Mouse (Mus musculus) brain, embryonic 14.5 days (tissue): ENCODE measurements at regions not wholly inside any gene's neighbourhood (a gene's known extent, or its start where the extent isn't known, plus 50 kb on each side); places are given as distances from the start of the nearest gene placed in this dataset.
"Not testable (repeated sequence)": the region's sequence is repeated elsewhere in the genome, so short reads cannot be mapped to it uniquely, and the experiment has no call there.

ENCODE experiments used
- DNase-seq: peaks from one replicate; pipeline ENCODE4 v3.0.0-alpha.2; 2011; ENCODE audit warnings: low read depth
- CTCF ChIP-seq: fragments of 200-500 bp; IDR thresholded peaks from 2 replicates; pipeline ENCODE4 v1.5.1; 2012; ENCODE audit warnings: inconsistent platforms, mild to moderate bottlenecking, moderate library complexity, borderline replicate concordance; ENCODE audit not compliant: insufficient read depth, insufficient read length; ENCODE audit errors: extremely low read depth
- POLR2A ChIP-seq: fragments of 200-500 bp; IDR thresholded peaks from 2 replicates; pipeline ENCODE4 v1.6.1; 2012; ENCODE audit warnings: mild to moderate bottlenecking, inconsistent platforms, borderline replicate concordance; ENCODE audit not compliant: poor library complexity, insufficient read depth, insufficient read length, severe bottlenecking; ENCODE audit errors: extremely low read depth

DNA sequence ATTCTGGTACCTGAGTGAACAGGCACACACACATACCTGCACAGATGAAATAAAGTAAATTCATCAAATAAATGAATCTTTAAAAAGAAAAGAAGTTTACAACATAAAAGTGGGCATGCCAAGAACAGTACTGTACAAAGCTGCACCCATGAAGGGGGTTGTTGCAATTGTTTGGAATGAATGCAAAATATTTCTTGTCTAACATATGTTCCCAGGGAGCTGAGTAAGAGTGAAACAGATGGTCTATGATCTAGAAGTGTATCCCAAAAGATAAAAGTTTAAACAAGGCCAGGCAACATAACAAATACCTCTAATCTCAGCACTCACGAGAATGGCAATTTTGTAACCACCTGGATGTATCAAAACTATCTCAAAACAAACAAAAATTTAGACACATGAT is 1685.5 kb upstream of the Dsel start:
- no peak for TF ChIP-seq POLR2A
- DNase-seq = no peak

GRCm38 (mm10) chr1:113539981-113540380 is 1675.3 kb upstream of the Dsel start:
- no peak for DNase-seq
- TF ChIP-seq POLR2A = no peak
- TF ChIP-seq CTCF = no peak

DNA sequence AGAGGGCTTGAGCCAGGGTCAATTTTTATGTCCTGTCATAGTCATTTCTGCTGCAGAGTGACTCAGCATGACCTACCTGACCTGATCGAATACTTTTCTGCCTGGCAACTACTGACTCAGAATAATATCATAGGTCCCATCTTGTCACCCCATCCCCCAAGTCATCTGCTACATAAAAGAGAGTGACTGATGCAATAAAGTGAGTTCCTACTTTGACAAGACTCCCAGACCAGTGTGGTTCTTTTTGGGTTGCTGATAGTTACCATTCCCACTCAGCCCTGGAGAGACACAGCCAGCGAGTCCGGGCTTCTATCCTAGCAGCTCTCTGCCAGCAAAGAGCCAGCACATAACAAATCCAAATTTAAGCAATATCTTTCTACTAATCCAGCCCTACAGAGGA is 1665.8 kb upstream of the Dsel start:
- no peak for DNase-seq
- TF ChIP-seq POLR2A = no peak
- TF ChIP-seq CTCF = no peak

GRCm38 (mm10) chr1:113495987-113496386 is 1631.3 kb upstream of the Dsel start:
- no peak for DNase-seq

DNA sequence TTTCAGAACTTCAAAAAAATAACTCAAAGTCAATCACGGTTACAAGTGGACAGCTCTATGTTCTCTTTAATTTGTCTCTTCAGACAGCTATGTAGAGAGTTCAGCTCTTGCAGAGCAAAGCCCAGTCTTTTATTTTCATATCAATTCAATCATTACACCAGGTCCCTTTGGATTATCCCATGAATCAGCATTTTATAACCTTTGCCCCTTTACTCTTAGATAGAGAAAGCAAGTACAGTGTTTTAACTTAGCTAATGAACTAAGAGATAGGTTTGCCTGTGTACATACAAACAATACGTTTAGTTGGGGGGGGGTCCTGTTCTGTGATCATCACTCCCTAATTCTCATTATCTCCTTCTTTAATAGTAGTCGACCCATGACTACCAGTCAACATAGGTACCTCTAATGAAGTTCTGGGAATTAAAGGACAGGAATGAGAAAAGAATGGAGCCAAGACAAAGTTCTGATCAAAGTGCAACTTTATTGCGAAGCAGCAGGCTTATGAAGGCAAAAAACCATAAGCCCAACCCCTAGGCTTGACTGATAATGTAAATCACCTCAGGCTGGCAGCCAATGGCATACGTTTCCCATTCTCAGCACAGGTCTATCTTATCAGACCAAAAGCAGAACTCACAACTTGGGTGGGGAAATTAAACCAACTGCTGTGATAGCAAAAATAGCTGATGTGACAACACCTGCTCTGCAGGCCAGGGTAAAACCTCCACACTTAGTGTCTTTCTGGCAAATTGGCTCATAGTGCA is 1625.7 kb upstream of the Dsel start:
- TF ChIP-seq CTCF (no peak), POLR2A (no peak)

More at GRCm38 (mm10) chr1:113495987-113496386, 1631.3 kb upstream of the Dsel start:
- no peak for TF ChIP-seq POLR2A
- no peak for TF ChIP-seq CTCF

DNA sequence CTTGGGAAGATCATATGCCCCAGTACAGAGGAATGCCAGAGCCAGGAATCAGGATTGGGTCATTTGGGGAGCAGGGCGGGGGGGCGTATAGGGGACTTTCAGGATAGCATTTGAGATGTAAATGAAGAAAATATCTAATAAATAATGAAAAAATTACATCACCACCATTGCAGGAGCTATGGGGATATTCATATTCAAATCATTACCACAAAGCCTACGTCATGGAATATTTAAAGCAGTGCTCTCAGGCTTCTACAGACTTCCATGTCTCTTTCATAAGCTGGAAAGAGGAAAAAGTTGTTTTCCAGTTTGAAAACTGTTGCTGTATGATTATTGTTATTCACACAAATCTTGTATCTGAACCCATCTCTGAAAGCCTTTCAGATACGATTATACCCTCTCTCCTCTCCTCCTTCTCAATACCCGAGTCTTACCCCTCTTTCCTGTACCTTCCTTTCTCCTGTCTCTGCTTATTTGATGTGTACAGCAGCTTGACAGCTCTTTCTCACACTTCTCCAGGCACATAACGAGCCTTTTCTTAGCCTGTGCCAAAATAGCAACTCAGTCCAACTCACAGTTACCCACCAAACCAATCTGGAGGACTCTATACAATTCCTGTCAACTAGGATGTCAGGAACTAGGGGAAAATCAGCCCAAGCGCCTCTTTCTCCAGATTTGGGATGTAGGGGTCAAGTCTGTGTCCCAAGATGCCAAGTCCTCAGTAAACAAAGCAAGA is 1592.0 kb upstream of the Dsel start:
- TF ChIP-seq POLR2A (no peak), CTCF (no peak)
- DNase-seq = peak; percentile 62

More for the DNA sequence above, 1625.7 kb upstream of the Dsel start:
- no peak for DNase-seq

DNA sequence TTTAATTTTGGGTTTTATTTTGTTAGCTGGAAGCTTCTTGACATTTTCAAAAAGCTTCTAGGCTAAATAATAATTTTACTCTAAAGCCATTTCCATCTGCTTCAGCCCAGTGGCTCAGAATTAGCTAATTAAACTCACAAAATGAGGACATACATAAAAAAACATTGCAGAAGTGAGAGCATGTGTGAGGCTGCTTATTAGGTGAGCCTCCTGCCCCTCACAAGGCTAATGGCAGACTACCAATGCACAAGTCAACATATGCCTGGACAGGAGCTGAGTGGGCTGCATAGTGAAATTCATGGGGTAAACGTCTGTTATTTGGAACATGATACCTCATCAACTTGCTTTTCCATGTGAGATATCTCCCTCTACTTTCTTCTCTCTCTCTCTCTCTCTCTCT is 1569.0 kb upstream of the Dsel start:
- TF ChIP-seq CTCF = no peak
- no peak for TF ChIP-seq POLR2A
- peak; percentile 44 for DNase-seq

- TF ChIP-seq POLR2A (no peak), CTCF (no peak)
- DNase-seq = peak; percentile 48
These were observed 1566.5 kb upstream of the Dsel start for GRCm38 (mm10) chr1:113431266-113431665.

DNA sequence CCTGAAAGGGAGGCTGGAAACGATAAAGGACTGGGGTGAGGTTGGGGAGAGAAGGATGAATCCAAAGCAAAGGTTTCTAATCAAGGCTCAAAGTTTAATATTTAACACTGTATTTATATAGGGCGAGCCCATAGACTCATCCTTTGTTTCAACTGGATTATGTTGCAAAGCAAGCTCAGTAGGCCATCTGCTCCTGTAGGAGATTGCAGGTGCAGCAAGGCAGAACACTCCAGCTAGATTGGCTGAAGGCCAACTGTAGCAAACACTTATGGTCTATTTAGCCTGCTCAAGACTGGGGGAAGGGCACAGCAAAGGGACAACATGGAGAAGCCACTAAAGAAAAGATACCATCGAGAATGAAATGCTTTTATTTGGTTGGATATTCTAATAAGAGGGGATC is 1548.1 kb upstream of the Dsel start:
- peak; percentile 69 for DNase-seq
- TF ChIP-seq POLR2A (no peak), CTCF (no peak)

DNA sequence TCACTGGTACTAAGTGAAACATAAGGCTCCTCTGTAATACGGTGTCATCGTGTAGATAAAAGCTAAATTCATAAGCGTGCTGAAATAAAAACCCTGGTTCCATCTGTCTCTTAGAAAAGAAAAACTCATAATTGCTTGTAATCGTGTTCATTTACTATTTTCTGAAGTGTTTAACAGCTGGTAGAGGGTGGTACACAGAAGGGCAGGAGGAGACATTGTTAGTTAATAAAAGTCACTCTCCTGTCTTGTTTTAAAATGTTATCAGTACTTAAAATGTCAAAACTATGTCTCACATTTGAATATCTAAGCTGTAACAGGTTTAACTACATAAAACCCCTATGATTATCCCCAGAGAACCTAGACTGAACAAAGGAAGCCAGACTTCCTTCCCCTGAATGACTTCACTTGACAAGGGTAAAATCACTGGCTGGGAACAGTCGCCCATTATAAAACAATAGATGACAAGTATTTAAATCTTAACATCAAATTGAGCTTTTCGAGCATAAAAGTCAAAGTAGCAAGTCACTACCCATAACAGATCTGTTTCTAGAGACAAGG is 1530.6 kb upstream of the Dsel start:
- TF ChIP-seq POLR2A = no peak
- no peak for TF ChIP-seq CTCF
- peak; percentile 41 for DNase-seq

- DNase-seq = not testable (repeated sequence)
These were observed 1529.6 kb upstream of the Dsel start for GRCm38 (mm10) chr1:113394326-113394725.

DNA sequence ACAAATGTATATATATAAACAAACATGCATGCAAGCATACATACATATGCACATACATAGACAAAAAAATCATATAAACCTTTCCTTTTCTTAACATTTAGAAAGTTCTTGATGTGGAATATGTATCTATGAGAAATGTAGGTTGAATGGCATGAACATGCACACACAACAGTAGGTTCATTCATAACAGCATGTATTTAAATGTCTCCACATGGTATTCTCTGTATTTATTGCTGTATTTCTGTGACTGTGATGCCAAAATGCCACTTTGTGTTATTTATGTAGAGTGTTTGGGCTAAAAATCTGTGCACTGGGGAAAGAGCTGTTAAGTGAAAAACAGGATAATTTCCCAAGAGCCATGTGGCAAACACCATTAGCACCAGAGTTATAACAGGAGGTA is 1528.2 kb upstream of the Dsel start:
- no peak for TF ChIP-seq POLR2A
- TF ChIP-seq CTCF = no peak
- DNase-seq = peak; percentile 11
